Mouse (Mus musculus) small intestine, adult 2 months (tissue): Measurements from ENCODE around the gene Kcnn3. TPM values are rescaled to one million over a fixed set of nuclear protein-coding genes. Genes with fewer than 3 reads are reported as not detected.

ENCODE experiments used
- H3K27ac ChIP-seq: fragments of 200-500 bp; 2 replicates; pipeline ENCODE4 v1.5.1; 2012; ENCODE audit warnings: low read depth, low read length, control low read depth, inconsistent platforms; ENCODE audit not compliant: insufficient read depth
- H3K27me3 ChIP-seq: fragments of 200-500 bp; 2 replicates; pipeline ENCODE4 v1.6.1; 2012; ENCODE audit warnings: mild to moderate bottlenecking, moderate library complexity, low read length, inconsistent platforms; ENCODE audit not compliant: control insufficient read depth, insufficient read depth
- H3K36me3 ChIP-seq: fragments of 200-500 bp; 2 replicates; pipeline ENCODE4 v1.6.1; 2012; ENCODE audit warnings: mild to moderate bottlenecking, low read length, control low read depth, inconsistent platforms; ENCODE audit not compliant: control insufficient read depth, insufficient read depth
- H3K4me1 ChIP-seq: fragments of 200-500 bp; 2 replicates; pipeline ENCODE4 v1.6.1; 2012; ENCODE audit warnings: low read length, inconsistent platforms, mixed read lengths; ENCODE audit not compliant: control insufficient read depth, insufficient read depth, insufficient read length
- H3K4me3 ChIP-seq: fragments of 200-500 bp; 2 replicates; pipeline ENCODE4 v1.5.1; 2012; ENCODE audit warnings: low read depth, mild to moderate bottlenecking, control low read depth, inconsistent platforms, low read length, moderate library complexity
- CTCF ChIP-seq: fragments of 200-500 bp; IDR thresholded peaks from 2 replicates; pipeline ENCODE4 v1.5.1; 2012; ENCODE audit warnings: low read depth, mild to moderate bottlenecking, control low read depth, inconsistent platforms, low read length, moderate library complexity, mixed read lengths; ENCODE audit not compliant: insufficient replicate concordance, insufficient read length; ENCODE audit errors: extremely low read depth
- POLR2A ChIP-seq: fragments of 200-500 bp; IDR thresholded peaks from 2 replicates; pipeline ENCODE4 v1.6.1; 2012; ENCODE audit warnings: low read depth, mild to moderate bottlenecking, control low read depth, inconsistent platforms, low read length, moderate library complexity
- WGBS: fragments of 180-500 bp; shearing (Covaris S2); methylation state at CpG from one replicate; pipeline ENCODE4 v1.1.7; 2018; 5-methylcytosine and 5-hydroxymethylcytosine counted together
- polyA plus RNA-seq: library from polyadenylated mRNA; depleted of rRNA; stranded (reverse); fragments of >200 nt; gene quantifications from 2 replicates; pipeline ENCODE4 v1.2.3, GENCODE M21; 2012

Kcnn3 gene
- polyA plus RNA-seq, 1 experiment, result 4.6 TPM

DNA sequence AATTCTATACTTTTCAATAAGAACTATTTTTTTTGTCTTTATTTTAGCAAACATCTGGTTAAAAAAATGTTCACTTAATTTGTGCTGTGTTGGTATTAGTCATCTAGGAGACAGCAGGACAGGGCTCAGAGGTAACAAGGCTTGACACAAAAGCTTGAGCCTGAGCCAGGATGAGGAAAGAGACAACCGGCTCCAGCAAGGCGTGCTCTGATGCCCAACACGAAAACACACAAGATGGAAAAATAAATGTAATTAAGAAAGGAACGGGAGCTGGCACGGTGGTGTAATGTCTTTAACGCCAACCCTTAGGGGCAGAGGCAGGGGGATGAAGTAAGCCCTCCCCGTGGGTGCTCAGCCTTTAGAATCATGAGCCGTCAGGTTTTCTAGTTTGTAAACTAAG is 33.9 kb upstream of the Kcnn3 start:
- TF ChIP-seq POLR2A, result no peak
- TF ChIP-seq CTCF, result no peak
- Histone ChIP-seq H3K27ac (no peak overlapping the region), H3K4me1 (peaks cover 5% of the 10 kb centered on the region), H3K36me3 (no peaks in the 10 kb centered on the region), H3K27me3 (no peaks in the 10 kb centered on the region), H3K4me3 (no peak overlapping the region)
- whole genome bisulfite sequencing, result 80% methylated on average over 8 of the region's 8 CpGs

DNA sequence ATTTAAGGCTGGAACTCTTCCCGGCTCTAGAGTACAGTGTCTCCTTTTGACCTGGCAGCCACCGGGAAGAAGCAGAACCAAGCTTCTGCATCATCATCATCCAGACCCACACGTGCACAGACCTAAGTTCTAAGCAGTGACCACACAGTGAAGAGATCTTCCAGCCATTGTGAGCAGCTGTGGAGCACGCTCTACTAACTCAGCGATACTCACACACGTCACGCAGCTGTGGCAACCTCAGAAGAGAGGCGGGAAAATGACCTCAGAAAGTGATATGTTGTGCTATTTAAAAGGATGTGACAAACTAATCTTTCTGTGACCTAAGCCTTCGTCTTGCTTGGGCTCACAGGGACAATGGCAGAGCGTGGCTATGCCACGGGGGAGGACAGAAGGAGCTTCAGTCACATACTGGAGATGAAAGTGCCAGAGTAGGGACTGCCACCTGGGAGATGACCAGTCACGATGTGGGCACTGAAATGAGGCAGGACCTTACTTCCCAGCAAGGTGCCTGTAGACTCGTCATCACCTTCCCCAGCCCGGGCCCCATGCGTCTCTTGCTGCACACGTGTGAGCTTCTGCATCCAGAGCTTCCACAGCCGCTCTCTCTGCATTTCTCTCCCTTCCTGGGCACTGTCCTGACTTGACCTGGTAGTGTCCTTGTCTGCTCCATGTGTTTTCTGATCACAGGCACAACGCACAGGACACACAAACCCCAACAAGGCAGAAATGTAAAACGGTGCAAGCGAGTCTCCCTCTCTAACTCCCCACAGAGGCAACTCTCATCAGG is 32.9 kb upstream of the Kcnn3 start:
- no peaks in the 10 kb centered on the region for H3K27me3 ChIP-seq
- H3K4me3 ChIP-seq, result peak overlapping the region; percentile 11; the same call in 1 of the 2 replicates
- TF ChIP-seq CTCF (no peak), POLR2A (no peak)
- H3K27ac ChIP-seq, result no peak overlapping the region
- peaks cover 5% of the 10 kb centered on the region for H3K4me1 ChIP-seq
- WGBS, result 68% methylated on average over 20 of the region's 20 CpGs
- H3K36me3 ChIP-seq, result no peaks in the 10 kb centered on the region

DNA sequence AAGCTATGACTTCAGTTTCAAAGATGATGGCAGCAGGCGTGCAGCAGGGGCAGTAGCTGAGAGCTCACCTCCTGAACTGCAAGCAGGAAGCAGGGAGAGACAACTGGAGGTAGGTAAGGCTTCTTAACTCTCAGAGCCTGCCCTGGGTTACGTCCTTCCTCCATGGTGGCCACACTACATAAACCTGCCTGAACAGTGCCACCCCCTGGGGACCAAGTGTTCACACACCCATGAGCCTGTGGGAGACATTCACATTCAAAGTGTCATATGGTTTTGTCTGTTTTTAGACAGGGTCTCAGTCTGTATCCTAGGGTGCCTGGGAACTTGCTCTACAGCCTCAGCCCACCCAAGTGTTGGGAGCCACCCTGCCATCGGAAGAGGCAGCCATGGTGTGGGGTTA is 29.2 kb upstream of the Kcnn3 start:
- Histone ChIP-seq H3K27me3 (no peaks in the 10 kb centered on the region), H3K27ac (no peak overlapping the region), H3K4me3 (no peak overlapping the region), H3K4me1 (no peaks in the 10 kb centered on the region), H3K36me3 (no peaks in the 10 kb centered on the region)
- no peak for TF ChIP-seq CTCF
- no peak for TF ChIP-seq POLR2A
- WGBS, result 89% methylated on average over 3 of the region's 3 CpGs

GRCm38 (mm10) chr3:89491559-89491958 is 28.4 kb upstream of the Kcnn3 start:
- Histone ChIP-seq H3K36me3 (no peaks in the 10 kb centered on the region), H3K27me3 (no peaks in the 10 kb centered on the region), H3K4me3 (no peak overlapping the region), H3K4me1 (no peaks in the 10 kb centered on the region), H3K27ac (no peak overlapping the region)
- 82% methylated on average over 5 of the region's 5 CpGs for WGBS
- no peak for TF ChIP-seq CTCF
- no peak for TF ChIP-seq POLR2A

DNA sequence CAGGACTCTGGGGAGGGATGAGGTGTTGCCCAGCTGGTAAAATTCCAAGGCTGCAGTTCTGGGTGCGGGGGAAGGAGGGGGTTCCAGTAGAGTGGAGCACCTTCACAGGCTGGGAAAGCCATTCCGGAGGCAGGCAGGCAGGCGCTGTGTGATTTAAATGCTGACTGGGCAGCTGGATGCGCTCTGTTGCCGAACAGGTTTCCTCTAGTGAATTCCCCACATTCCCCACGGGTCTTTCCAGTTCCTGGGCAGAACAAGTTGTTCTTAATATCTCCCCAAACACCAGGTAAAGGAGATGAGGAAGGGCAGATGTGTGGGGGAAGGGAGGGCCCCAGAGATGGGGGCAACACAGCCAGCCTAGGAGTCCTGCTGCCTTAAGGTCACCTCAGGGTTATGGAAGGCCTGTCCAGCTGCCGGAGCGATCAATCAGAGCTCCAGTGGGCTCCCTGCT is 27.2 kb upstream of the Kcnn3 start:
- no peaks in the 10 kb centered on the region for H3K27me3 ChIP-seq
- no peak overlapping the region for H3K27ac ChIP-seq
- WGBS, result 41% methylated on average over 8 of the region's 8 CpGs
- no peak for TF ChIP-seq CTCF
- no peak for TF ChIP-seq POLR2A
- no peak overlapping the region for H3K4me3 ChIP-seq
- H3K4me1 ChIP-seq, result no peaks in the 10 kb centered on the region
- H3K36me3 ChIP-seq, result no peaks in the 10 kb centered on the region

DNA sequence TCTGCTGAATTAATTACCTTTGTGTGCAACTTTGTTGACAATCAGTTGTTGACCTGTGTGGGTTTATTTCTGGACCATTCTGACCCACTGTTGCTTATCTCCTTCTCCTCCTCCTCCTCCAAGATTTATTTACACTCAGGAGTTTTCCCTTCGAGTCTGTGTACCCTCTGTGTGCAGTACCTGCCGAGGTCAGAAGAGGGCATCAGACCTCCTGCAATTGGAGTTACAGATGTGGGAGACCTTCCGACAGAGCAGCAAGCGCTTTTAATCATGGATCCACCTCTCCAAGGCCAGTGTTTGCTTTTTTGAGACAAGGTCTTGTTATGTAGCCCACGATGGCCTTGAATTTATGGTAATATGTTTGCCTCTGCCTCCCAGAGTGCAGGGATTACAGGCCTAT is 25.3 kb upstream of the Kcnn3 start:
- no peaks in the 10 kb centered on the region for H3K4me1 ChIP-seq
- no peak overlapping the region for H3K4me3 ChIP-seq
- H3K36me3 ChIP-seq, result no peaks in the 10 kb centered on the region
- H3K27me3 ChIP-seq, result no peaks in the 10 kb centered on the region
- TF ChIP-seq CTCF, result no peak
- no peak for TF ChIP-seq POLR2A
- WGBS, result 84% methylated on average over 5 of the region's 5 CpGs
- no peak overlapping the region for H3K27ac ChIP-seq

DNA sequence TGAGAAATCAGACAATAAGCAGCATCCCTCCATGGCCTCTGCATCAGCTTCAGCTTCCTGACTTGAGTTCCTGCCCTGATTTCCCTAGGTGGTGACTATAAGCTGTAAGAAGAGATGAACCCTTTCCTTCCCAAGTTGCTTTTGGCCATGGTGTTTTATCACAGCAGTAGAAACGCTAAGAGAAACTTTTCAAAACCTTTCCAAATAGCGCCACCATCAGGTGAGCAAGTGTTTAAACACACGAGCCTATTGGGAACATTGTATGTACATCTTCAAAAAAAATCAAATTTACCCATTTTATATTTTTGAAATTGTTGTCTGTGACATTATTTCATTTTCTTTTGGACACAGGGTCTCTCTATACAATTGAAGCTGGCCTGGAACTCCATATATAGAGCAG is 23.6 kb upstream of the Kcnn3 start:
- TF ChIP-seq POLR2A (no peak), CTCF (no peak)
- 70% methylated on average over 3 of the region's 3 CpGs for WGBS

DNA sequence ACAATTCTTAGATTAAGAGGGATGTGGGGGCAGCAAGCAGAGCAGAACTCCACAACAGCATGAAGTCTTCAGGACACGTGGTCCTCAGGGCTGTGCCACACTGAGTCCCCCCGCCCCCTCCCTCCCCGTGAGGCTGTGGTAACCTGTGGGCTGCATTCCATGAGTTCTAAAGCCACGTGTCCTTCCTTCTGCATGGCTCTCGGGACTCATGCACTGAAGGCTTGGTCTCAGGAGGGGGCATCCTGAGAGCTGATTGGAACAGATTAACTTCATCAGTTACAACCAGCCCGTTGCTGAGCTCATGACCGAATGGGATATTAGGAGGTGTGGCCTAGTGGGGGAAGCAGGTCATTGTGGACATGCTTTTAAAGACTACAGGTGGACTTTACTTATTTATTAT is 20.3 kb upstream of the Kcnn3 start:
- H3K4me3 ChIP-seq, result no peak overlapping the region
- H3K27ac ChIP-seq, result no peak overlapping the region
- TF ChIP-seq POLR2A (no peak), CTCF (no peak)
- H3K36me3 ChIP-seq, result no peaks in the 10 kb centered on the region
- no peaks in the 10 kb centered on the region for H3K4me1 ChIP-seq
- 46% methylated on average over 7 of the region's 7 CpGs for WGBS
- H3K27me3 ChIP-seq, result no peaks in the 10 kb centered on the region

More for the DNA sequence above, 23.6 kb upstream of the Kcnn3 start:
- no peak overlapping the region for H3K27ac ChIP-seq
- H3K4me1 ChIP-seq, result no peaks in the 10 kb centered on the region
- H3K36me3 ChIP-seq, result no peaks in the 10 kb centered on the region
- no peak overlapping the region for H3K4me3 ChIP-seq
- H3K27me3 ChIP-seq, result no peaks in the 10 kb centered on the region
